Mouse (Mus musculus): ENCODE results near the gene Cmtm3.

The Cmtm3 gene

GRCm38 (mm10) chr8:104375959-104376358 is 36.7 kb downstream of the Cmtm3 start:
- in situ Hi-C loops (cut with MboI; ENCODE audit: unreplicated experiment in 2 of 2): no loop called here

DNA sequence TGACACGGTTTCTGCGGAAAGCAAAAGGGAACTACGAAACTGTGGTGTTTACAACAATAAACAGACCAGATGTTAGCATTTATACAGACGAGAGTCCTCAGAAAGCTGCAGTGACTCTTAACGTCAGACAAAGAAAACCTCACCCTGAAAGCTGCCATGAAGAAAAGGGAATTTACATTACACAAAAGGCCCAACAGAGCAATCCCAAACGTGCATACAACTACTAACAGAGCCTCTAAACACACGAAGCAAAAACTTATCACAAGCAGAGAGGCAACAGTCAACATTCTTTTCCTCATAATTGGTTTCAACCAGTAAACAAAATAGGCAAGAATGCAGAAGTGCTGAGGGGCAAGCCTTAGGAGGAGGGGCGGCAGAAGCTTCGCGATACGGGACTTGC is 37.5 kb downstream of the Cmtm3 start:
- in situ Hi-C loops (cut with MboI; ENCODE audit: unreplicated experiment in 2 of 2): no loop called here

DNA sequence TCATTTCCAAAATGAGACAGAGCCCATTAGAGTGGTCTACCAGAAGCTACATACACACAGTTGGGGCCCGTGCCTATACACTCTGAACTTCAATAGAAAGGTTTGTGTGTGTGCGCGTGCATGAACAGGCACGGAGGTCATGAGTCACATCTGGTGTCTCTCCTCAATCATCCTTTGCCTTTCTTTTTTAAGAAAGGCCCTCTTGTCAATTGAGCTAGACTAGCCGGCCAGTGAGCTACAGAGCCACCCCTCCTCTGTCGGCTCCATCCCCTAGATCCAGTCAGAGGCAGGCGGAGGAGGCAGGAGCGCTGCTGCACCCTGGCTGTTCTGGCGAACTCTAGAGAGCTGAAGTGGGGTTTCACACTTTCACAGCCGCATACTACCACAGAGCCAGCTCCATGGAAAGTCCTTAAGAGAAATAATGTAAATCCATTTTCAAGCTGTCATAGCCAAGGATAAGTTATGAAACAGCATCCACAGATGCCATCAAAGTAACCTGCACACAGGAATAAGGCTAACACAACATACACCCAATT is 40.2 kb downstream of the Cmtm3 start:
- in situ Hi-C loops (cut with MboI; ENCODE audit: unreplicated experiment in 2 of 2): no loop called here

- in situ Hi-C loops (cut with MboI; ENCODE audit: unreplicated experiment in 2 of 2): no loop called here
Observed at GRCm38 (mm10) chr8:104380269-104380668, 41.1 kb downstream of the Cmtm3 start.

GRCm38 (mm10) chr8:104380961-104381411 is 41.8 kb downstream of the Cmtm3 start:
- in situ Hi-C loops (cut with MboI; ENCODE audit: unreplicated experiment in 2 of 2): no loop called here

DNA sequence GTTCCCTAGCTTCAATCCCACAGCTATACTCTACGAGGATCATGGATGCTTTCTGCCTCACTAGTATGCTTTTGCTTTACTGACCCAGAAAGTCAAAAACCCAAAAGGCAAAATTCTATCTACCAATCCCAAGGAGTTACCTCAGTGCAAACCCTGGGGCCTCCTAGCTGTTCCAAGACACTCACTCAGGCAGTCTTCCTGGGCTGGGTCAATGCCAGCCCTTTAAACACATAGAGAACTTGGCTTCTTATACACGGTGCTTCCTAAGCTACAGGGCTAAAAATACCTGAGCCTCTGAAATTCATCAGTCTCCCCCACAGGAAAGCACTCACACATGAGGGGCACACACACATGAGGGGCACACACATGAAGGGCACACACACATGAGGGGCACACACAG is 44.1 kb downstream of the Cmtm3 start:
- in situ Hi-C loops (cut with MboI; ENCODE audit: unreplicated experiment in 2 of 2): no loop called here

DNA sequence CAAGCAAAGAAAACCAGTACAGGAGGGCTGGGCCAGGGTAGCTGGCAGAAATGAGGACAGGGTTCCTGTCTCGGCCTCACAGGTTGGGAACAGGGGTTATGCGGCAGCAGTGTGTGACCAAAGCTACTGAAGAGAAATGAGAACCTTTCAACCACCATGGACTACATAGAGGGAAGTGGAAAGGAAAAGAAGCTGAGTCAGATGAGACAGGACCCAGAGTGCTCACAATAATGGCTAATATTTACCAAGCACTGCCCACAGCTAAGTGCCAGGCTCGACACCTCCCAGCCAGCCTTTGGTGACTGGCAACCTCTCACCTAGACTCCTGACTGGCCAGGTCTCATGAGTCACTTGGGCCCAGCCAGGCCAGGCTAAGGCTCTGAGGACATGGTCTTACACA is 44.8 kb downstream of the Cmtm3 start:
- in situ Hi-C loops (cut with MboI; ENCODE audit: unreplicated experiment in 2 of 2): no loop called here

DNA sequence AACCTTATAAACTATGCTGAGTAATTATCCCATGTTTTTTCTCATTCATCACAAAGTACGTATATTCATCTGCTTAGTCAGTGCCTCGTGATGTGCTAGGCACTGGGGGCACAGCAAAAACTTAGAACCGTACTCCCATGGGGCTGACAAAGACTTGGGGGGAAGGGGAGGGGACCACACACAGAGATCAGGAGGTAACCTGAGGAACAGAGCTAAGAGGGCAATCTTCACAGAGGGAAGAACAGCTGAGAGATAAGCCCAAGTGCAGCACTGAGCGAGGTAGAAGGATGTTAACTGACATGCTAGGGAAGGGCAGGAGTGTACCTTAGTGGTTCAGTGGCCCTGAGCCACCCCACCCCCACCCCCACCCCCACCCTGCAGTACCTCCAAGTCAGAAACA is 47.5 kb downstream of the Cmtm3 start:
- in situ Hi-C loops (cut with MboI; ENCODE audit: unreplicated experiment in 2 of 2): no loop called here

- in situ Hi-C loops (cut with MboI; ENCODE audit: unreplicated experiment in 2 of 2): no loop called here
Observed at GRCm38 (mm10) chr8:104387501-104387900, 48.3 kb downstream of the Cmtm3 start.

DNA sequence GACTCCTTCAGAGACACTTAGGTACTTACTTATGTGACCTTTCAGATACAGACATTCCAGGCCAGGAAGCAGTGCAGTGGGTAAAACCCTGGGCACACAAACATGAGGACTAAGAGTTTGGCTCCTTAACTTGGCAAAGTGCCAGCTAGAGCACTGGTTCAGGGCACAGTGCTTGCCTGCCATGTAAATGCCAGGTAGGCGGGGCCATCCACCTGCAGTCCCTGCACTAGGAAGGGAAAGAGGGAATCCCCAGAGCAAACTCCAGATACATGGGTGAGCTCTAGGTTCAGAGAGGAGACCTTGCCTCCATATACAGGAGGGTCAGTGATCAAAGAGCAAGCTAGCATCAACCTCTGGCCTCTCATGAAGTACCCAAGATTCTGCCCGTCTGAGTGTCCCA is 48.8 kb downstream of the Cmtm3 start:
- in situ Hi-C loops (cut with MboI; ENCODE audit: unreplicated experiment in 2 of 2): no loop called here

GRCm38 (mm10) chr8:104390245-104390644 is 51.0 kb downstream of the Cmtm3 start:
- in situ Hi-C loops (cut with MboI; ENCODE audit: unreplicated experiment in 2 of 2): no loop called here

- in situ Hi-C loops (cut with MboI; ENCODE audit: unreplicated experiment in 2 of 2): no loop called here
Observed at GRCm38 (mm10) chr8:104393139-104393538, 53.9 kb downstream of the Cmtm3 start.

DNA sequence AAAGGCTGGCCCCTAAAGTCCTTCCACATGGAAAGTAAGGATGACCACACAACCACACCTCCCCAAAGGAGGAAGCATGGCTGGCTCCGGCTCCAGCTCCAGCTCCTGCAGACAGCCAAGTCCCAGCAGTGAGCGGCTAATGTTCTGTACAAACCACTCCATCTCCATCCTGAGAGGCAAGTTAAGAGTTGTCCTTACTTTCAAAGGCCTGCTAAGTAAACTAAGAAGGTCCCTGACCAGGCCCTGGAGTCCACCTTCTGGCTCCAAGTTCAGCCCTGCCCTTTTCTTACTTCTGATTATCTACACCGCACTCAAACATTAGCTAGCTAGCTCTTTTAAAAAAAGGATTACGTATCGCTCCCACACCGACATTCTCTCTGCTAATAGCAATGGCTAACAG is 54.6 kb downstream of the Cmtm3 start:
- in situ Hi-C loops (cut with MboI; ENCODE audit: unreplicated experiment in 2 of 2): no loop called here

- in situ Hi-C loops (cut with MboI; ENCODE audit: unreplicated experiment in 2 of 2): no loop called here
Observed at GRCm38 (mm10) chr8:104394801-104395702, 55.8 kb downstream of the Cmtm3 start.

- in situ Hi-C loops (cut with MboI; ENCODE audit: unreplicated experiment in 2 of 2): no loop called here
Observed at GRCm38 (mm10) chr8:104395703-104396357, 56.6 kb downstream of the Cmtm3 start, which contains the start of gene Cmtm4. TSS of gene Cmtm4 (minus strand) at chr8:104395807.
